Mouse (Mus musculus) thymus, adult 18-20 months (tissue): ENCODE results near the gene Ephb1.

Experiments
- DNase-seq, 2 experiments: peaks; one replicate each; pipeline ENCODE4 v3.0.0; 2022; ENCODE audit warnings: mixed read lengths in 2 of 2

Gene Ephb1

GRCm38 (mm10) chr9:102235444-102235951 is 119.0 kb downstream of the Ephb1 start:
- DNase-seq = no peak

- no peak for DNase-seq
These were observed 123.2 kb downstream of the Ephb1 start for GRCm38 (mm10) chr9:102231248-102231647.

GRCm38 (mm10) chr9:102216746-102217566 is 137.5 kb downstream of the Ephb1 start:
- no peak for DNase-seq

- DNase-seq = no peak
These were observed 142.5 kb downstream of the Ephb1 start for GRCm38 (mm10) chr9:102212036-102212383.

GRCm38 (mm10) chr9:102211296-102212035 is 143.0 kb downstream of the Ephb1 start:
- DNase-seq = no peak

- no peak for DNase-seq
These were observed 149.0 kb downstream of the Ephb1 start for GRCm38 (mm10) chr9:102205518-102205917.

- DNase-seq = no peak
These were observed 152.6 kb downstream of the Ephb1 start for GRCm38 (mm10) chr9:102201867-102202266.

GRCm38 (mm10) chr9:102196856-102197255 is 157.6 kb downstream of the Ephb1 start:
- no peak for DNase-seq

GRCm38 (mm10) chr9:102194063-102194462 is 160.4 kb downstream of the Ephb1 start:
- DNase-seq = no peak

GRCm38 (mm10) chr9:102192724-102193685 is 161.5 kb downstream of the Ephb1 start:
- DNase-seq = no peak

GRCm38 (mm10) chr9:102190058-102190457 is 164.4 kb downstream of the Ephb1 start:
- no peak for DNase-seq

GRCm38 (mm10) chr9:102189406-102189805 is 165.1 kb downstream of the Ephb1 start:
- DNase-seq = no peak

- DNase-seq = no peak
These were observed 170.7 kb downstream of the Ephb1 start for GRCm38 (mm10) chr9:102183663-102184274.

- DNase-seq = no peak
These were observed 172.5 kb downstream of the Ephb1 start for GRCm38 (mm10) chr9:102181810-102182490.

GRCm38 (mm10) chr9:102181276-102181675 is 173.2 kb downstream of the Ephb1 start:
- DNase-seq = no peak

- DNase-seq = no peak
These were observed 174.0 kb downstream of the Ephb1 start for GRCm38 (mm10) chr9:102180486-102180885.

- no peak for DNase-seq
These were observed 174.4 kb downstream of the Ephb1 start for GRCm38 (mm10) chr9:102180070-102180469.

GRCm38 (mm10) chr9:102169706-102170105 is 184.8 kb downstream of the Ephb1 start:
- no peak for DNase-seq

- DNase-seq = no peak
These were observed 198.6 kb downstream of the Ephb1 start for GRCm38 (mm10) chr9:102155876-102156275.

GRCm38 (mm10) chr9:102139181-102139580 is 215.3 kb downstream of the Ephb1 start:
- DNase-seq = no peak

GRCm38 (mm10) chr9:102138671-102139070 is 215.8 kb downstream of the Ephb1 start:
- no peak for DNase-seq

- DNase-seq = no peak
These were observed 216.3 kb downstream of the Ephb1 start for GRCm38 (mm10) chr9:102138187-102138586.
